Mouse (Mus musculus) gastrocnemius, postnatal 25 days (tissue): Measurements from ENCODE around the gene Tbk1. TPM values are rescaled to one million over a fixed set of nuclear protein-coding genes. Genes with fewer than 3 reads are reported as not detected.

Experiments used
- DNase-seq: peaks from one replicate; pipeline ENCODE4 v3.0.0; 2022
- total RNA-seq, 2 experiments: library from RNA; stranded (reverse); gene quantifications; 1 replicate in 1 of 2; 2 replicates in 1 of 2; pipeline ENCODE4 v1.2.3; 2021

Gene Tbk1
- total RNA-seq, 2 experiments from 2014 or later, result 10.6 to 11.5 TPM

DNA sequence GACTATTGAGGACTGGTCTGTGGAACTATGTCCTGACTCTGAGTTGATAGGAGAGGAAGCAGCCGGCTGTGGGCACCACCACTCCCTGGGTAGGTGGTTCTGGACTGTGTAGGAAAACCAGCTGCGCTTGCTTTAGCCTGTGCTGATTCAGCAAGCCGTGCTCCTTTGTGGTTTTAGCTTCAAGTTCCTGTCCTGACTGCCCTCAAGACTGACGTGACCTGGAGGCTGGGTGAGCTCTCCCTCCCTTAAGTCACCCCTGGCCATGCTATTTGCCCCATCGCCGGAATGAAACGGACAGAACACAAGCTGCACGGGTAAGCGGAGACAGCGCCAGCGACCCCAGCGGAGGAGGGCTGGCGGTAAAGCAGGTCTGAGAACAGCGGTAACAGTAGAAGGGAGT is 4.5 kb upstream of the Tbk1 start:
- peak; percentile 32 for DNase-seq

- DNase-seq, result no peak
Observed at GRCm38 (mm10) chr10:121587371-121587840, 819 bp upstream of the Tbk1 start.

DNA sequence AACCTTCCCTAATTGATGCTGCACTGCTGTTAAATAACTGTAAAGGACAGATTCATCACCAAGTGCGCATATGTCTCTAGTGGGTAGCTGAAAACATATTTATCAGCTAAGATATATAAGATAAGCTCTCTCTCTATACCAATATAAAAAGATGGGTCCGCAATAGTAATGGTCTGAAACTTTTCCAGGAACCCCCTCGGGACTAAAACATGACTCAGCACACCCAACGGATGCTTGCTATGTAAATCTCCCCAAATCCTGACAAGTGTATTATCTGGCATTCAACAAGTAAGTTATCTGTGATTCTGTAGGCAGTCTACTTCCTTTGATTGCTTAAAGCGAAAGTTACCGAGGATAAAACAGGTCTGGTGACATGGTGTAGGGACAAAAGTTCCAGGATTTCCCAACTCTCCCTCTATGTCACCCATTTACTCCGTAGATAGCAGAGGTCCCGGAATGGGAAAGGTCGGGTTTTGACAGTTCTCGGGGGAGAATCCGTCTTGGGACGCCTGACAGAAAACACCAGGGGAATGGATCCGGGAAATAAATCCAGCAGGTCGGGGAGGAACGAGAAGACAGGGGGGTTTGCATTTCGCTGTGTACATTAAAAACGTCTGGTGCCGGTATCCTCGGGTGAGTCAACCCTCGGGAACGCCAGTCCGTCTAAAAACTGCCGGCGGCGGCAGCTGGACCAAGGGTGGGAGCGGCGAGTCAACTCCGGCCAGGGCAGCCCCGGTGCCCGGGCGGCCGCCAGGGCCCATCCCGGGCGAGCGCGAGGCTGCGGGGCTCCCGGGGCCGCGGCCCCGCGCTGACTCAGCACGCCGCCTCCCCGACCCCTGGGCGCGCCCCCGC is 570 bp downstream of the Tbk1 start:
- no peak for DNase-seq

- DNase-seq, result no peak
Observed at GRCm38 (mm10) chr10:121585056-121585790, 1.4 kb downstream of the Tbk1 start.

- DNase-seq, result no peak
Observed at GRCm38 (mm10) chr10:121584033-121584432, 2.6 kb downstream of the Tbk1 start.

- no peak for DNase-seq
Observed at GRCm38 (mm10) chr10:121583016-121583415, 3.6 kb downstream of the Tbk1 start.

DNA sequence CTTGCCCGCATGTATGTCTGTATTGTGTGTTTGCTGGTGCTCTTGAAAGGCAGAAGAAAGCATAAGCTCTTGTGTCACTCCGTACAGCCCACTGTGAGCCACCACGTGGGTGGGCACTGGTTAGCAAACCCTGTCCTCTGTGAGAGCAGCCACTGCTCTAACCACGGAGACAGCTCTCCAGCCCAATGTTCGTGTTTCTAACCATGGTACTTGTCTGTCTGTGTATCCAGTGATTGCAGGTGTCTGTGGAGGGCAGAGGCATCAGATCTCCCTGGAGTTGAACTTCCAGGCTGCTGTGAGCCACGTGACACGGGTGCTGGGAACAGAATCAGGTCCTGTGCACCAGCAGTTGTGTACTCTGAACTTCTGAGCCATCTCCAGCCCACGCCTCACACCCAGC is 4.3 kb downstream of the Tbk1 start:
- DNase-seq, result no peak

DNA sequence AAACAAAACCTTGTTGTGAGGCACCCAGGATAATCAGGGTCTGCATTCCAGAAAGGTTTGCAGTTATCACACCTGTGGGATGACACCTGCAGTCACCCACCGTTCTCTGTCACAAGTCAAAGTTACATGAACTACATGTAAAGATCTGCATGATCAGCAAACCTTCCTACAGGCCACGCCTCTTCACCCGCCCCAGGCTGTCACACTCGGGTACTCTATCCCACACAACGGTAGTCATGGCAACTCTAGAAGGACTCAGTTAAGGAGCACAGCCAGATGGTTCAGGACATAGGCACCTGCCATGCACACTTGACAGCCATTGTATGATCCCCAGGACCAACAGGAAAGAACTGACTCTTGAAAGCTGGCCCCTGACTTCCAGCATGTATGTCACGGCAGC is 5.2 kb downstream of the Tbk1 start:
- DNase-seq, result no peak

DNA sequence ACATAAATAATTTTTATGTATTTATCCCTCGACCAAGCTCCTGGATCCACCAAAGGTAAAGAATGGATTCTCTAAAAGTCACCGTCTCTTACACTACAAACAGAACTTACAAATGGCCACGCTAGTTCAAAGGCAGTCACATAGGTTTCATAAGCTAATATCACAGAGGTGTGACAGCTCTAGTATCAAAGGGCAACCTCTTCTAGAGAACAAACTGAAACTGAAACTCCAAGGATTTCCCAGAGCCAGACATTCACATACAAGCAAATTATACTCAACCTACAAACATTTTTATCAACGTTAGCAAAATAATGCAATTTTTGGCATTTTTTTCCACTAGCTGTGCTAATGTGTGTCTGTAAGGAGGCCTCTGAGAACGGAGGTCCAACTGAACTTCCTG is 6.2 kb downstream of the Tbk1 start:
- DNase-seq, result no peak

- DNase-seq, result no peak
Observed at GRCm38 (mm10) chr10:121576372-121576771, 10.2 kb downstream of the Tbk1 start.

DNA sequence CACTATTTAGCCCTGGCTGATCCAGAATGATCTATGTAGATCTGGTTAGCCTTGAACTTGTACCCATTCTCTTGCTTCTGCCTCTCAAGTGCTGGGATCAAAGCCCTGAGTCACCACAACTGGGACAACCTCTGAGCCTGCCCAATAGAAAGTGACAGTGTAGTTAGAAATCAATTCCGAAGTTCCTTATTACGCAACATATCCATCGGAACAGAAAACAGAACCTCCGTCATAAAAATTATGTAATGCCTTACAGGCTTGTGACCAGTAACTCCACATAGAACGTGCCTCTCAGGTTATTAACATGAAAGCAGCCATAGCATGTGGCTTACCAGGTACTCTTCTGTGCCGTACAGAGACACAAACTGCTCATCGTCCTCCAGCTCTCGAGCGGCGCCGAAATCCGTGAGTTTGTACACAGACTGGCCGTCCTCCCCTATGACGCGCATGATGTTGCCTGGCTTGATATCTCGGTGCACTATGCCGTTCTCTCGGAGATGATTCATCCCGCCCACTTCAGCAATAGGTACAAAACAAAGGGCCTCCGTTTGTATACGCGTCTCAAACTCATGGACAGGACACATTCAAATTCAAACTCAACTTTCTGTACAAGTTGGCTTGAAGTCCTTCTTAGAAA is 15.0 kb downstream of the Tbk1 start:
- no peak for DNase-seq

DNA sequence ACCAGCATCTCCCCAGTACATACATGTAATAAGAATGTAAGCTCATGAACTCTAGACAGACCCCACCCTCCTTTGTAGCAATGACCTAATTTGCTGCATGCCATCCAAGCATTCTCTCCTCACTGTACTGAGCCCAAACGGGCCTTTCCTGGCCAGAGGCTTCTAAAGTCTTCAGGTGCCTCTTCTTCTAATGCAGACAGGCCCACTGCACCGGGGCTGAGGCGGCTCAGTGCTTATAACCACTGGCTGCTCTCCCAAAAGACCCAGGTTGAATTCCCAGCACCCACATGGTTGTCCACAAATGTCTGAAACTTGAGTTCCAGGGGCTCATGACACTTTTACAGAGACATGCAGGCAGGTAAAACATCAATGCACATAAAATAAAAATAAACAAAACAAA is 15.6 kb downstream of the Tbk1 start:
- no peak for DNase-seq

- DNase-seq, result no peak
Observed at GRCm38 (mm10) chr10:121569796-121570195, 16.8 kb downstream of the Tbk1 start.

- no peak for DNase-seq
Observed at GRCm38 (mm10) chr10:121569001-121569589, 17.5 kb downstream of the Tbk1 start.

DNA sequence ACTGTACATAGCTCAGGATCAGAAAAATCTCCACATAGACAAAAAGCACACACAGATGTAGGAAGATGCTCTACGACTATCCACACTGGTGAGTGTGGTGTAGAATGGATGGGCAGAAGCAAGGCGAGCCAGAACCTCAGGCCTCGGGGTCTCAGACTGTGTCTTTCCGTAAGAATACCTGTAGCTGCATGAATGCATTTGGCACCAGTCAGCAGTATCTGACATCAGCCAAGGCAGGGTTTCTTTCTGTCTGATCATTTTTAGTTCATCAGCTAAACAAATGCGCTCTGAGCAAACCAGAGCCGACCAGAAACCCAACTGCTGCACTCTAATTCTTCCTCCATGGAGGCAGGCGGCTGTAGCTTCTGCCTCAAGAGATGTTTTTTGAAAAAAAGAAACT is 18.1 kb downstream of the Tbk1 start:
- DNase-seq, result no peak

DNA sequence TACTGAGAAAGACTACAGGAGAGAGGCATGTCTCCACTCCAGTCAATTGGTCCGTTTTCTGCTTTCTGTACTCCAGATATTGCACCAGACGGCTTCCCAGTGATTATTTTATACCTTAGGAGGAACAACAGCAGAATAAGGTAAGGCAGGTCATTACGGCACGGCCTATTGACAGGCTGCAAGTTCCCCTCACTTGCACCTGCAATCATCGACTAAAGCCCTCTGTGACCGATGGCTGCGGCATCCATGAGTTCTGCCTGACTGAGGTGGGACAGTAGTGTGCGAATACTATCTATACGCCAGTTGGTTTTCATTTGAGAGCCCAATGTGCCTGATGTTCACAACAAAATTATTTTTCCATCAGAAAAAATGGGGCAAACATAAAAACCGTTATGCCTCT is 18.6 kb downstream of the Tbk1 start:
- DNase-seq, result no peak

DNA sequence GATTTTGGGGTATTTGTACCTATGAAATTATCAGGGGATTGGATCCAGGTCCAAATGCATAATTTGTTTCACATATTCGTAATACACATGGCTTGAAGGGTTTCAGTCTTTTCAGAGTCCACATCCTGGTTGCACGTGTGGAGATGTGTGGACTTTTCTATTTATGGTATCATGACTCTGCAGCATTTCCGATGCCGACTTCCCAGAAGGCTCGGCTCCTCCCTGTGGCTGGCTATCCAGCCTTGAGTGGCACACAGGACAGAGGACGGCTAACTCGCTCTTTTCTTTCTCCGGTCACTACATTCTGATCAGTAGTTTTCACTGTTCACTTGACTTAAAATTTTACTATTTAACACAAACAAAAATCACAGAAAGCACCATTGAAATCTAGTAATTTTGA is 22.1 kb downstream of the Tbk1 start:
- DNase-seq, result no peak

DNA sequence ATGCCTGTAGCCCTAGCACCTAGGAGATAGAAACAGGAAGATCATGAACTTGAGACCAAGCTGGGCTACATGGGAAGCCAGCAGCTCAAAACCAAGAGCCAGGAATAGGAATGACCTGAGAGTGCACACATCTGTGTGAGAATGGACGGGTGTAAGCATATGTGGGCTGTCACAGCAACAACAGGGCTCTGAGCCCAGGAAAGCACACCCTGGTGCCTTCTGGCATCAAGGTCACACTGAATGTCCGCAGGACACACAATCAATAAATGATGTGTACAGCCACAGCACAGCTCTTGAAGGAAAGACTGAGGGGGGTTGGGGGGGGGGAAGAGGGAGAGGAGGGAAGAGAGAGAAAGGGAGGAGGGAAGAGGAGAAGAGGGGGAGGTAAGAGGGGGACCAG is 28.4 kb downstream of the Tbk1 start:
- DNase-seq, result no peak

- no peak for DNase-seq
Observed at GRCm38 (mm10) chr10:121556263-121556662, 30.3 kb downstream of the Tbk1 start.

DNA sequence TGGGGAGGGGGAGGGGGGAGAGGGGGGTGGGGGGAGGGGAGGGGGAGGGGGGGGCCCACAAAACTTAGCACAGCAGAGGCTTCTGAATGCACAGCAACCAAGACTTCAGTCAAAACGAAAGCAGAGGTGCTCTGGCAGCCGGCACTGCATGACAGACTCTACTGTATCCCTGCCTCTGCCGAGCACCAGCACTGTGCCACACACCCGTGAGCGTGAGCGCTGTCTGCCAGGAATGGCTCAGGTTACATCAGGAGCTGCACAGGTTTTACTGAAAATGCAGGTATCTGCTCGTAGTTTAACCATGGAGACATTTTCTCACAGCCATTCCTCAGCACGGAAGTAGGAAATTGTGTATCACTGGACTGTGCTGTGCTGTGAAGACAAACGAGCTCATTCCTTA is 36.3 kb downstream of the Tbk1 start:
- DNase-seq, result no peak

- DNase-seq, result no peak
Observed at GRCm38 (mm10) chr10:121549670-121550069, 36.9 kb downstream of the Tbk1 start.

DNA sequence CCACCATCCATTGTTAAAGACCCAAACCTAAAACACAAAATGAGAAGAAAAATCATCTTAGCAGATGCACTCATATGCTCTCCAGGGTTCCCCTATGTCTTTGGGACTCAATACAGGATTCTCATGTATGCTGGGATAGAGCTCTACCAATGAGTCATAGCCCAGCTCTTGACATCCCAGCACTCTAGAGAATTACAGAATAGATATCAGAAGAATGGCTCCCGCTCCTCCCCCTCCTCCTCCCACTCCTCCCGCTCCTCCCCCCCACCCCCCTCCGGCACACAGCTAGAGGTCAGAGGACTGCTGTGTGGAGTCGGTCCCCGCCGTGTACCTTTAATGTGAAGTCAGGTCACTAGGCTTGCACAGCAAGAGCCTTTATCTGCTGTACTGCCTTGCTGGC is 39.4 kb downstream of the Tbk1 start:
- DNase-seq, result no peak

GRCm38 (mm10) chr10:121543577-121543976 is 43.0 kb downstream of the Tbk1 start:
- no peak for DNase-seq
